Mouse (Mus musculus) brain, embryonic 14.5 days (tissue): ENCODE data around the gene Tert.

Experiments used
- CTCF ChIP-seq: fragments of 200-500 bp; IDR thresholded peaks from 2 replicates; pipeline ENCODE4 v1.5.1; 2012; ENCODE audit warnings: inconsistent platforms, mild to moderate bottlenecking, moderate library complexity, borderline replicate concordance; ENCODE audit not compliant: insufficient read depth, insufficient read length; ENCODE audit errors: extremely low read depth
- POLR2A ChIP-seq: fragments of 200-500 bp; IDR thresholded peaks from 2 replicates; pipeline ENCODE4 v1.6.1; 2012; ENCODE audit warnings: mild to moderate bottlenecking, inconsistent platforms, borderline replicate concordance; ENCODE audit not compliant: poor library complexity, insufficient read depth, insufficient read length, severe bottlenecking; ENCODE audit errors: extremely low read depth

DNA sequence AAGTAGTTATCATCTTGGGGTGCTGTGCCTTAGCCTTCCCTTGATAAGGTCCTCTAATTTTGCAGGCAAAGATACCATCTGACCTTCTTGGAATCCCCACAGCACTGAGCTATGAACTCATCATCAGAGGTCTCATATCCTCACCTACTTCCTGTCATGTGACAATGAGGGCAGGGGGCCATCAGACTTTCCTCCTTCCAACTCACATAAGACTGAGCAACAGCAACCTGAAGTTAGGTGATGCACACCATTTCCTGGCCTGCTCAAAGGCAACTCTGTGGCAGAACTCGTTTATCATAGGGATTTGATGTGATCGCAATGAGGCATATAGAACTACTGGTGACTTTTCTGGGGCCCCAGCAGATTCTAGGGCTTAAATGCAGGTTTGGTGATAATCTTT is 55.5 kb downstream of the Tert start:
- no peak for TF ChIP-seq CTCF
- no peak for TF ChIP-seq POLR2A
